Mouse (Mus musculus): ENCODE data around the gene Tmem119. TPM values are rescaled to one million over a fixed set of nuclear protein-coding genes. Genes with fewer than 3 reads are reported as not detected.

The Tmem119 gene
- total and polyA plus RNA-seq, 3 experiments = 0.13 TPM; not detected in 2

GRCm38 (mm10) chr5:113771213-113772162 lies 28.8 kb downstream of the Tmem119 start:
- H3K9ac ChIP-seq (ENCODE audit: control insufficient read depth, low read depth, low read length, poor library complexity, severe bottlenecking) = peak overlapping the region; percentile 96
- H3K9me3 ChIP-seq (replicated peaks; ENCODE audit: insufficient read depth, low read length) = no peaks in the 10 kb centered on the region
- H3K79me2 ChIP-seq (ENCODE audit: control insufficient read depth, insufficient read depth, low read length, poor library complexity) = peaks cover 56% of the 10 kb centered on the region
- DNase-seq (ENCODE audit: low read depth, low spot score) = peak; percentile 95
- no peaks in the 10 kb centered on the region for H3K27me3 ChIP-seq (ENCODE audit: control insufficient read depth in 1 of 2, insufficient read depth in 2 of 2, low read length in 2 of 2)
- TF ChIP-seq SIN3A (IDR thresholded peaks at IDR 0.05; ENCODE audit: low read length) (peak; percentile 75; the same call in 1 of the 2 replicates), GATA1 (IDR thresholded peaks at IDR 0.05; ENCODE audit: low read depth, low read length) (no peak), MEF2A (IDR thresholded peaks at IDR 0.05; ENCODE audit: extremely low read depth, insufficient replicate concordance, low read depth, low read length, poor library complexity, severe bottlenecking) (no peak), POLR2A (IDR thresholded peaks at IDR 0.05; ENCODE audit: control insufficient read depth in 1 of 2, insufficient read depth in 1 of 2, low read depth in 1 of 2, low read length in 2 of 2, poor library complexity in 1 of 2) (peak; percentile 25 to 70; a peak in 2 of 4 replicates), NRF1 (IDR thresholded peaks at IDR 0.05; ENCODE audit: insufficient read depth, low read depth, low read length, poor library complexity, severe bottlenecking) (peak; percentile 46; the same call in 1 of the 2 replicates), MXI1 (IDR thresholded peaks at IDR 0.05; ENCODE audit: low read depth, low read length) (peak; percentile 72), MYC (IDR thresholded peaks at IDR 0.05; ENCODE audit: low read depth, low read length) (no peak), ZKSCAN1 (IDR thresholded peaks at IDR 0.05; ENCODE audit: low read depth, low read length) (no peak), ELF1 (IDR thresholded peaks at IDR 0.05; ENCODE audit: low read depth, low read length) (peak; percentile 69), MAX (IDR thresholded peaks at IDR 0.05; ENCODE audit: low read length) (peak; percentile 100), KAT2A (conservative IDR thresholded peaks at IDR 0.05; ENCODE audit: low read depth, low read length) (peak; percentile 69), CTCF (IDR thresholded peaks at IDR 0.05 in 2 of 3, conservative IDR thresholded peaks at IDR 0.05 in 1 of 3; ENCODE audit: control insufficient read depth in 1 of 3, insufficient read depth in 1 of 3, low read depth in 2 of 3, low read length in 3 of 3, poor library complexity in 1 of 3, severe bottlenecking in 1 of 3) (0 out of 6 replicates have a peak, but pooled peaks of 1 of the 3 experiments have one; percentile 4), HCFC1 (IDR thresholded peaks at IDR 0.05; ENCODE audit: low read depth, low read length) (peak; percentile 95), RCOR1 (IDR thresholded peaks at IDR 0.05; ENCODE audit: low read depth, low read length) (0 out of 2 replicates have a peak, but pooled peaks have one; percentile 15), NELFE (IDR thresholded peaks at IDR 0.05; ENCODE audit: low read depth, low read length) (peak; percentile 68)
- peaks cover 0 to 12% of the 10 kb centered on the region in 2 experiments; a peak in 2 of 4 replicates for H3K4me1 ChIP-seq (ENCODE audit: control insufficient read depth in 1 of 2, insufficient read depth in 2 of 2, low read length in 2 of 2)
- H3K36me3 ChIP-seq (ENCODE audit: control insufficient read depth in 1 of 2, insufficient read depth in 2 of 2, low read length in 2 of 2) = peaks cover 0 to 8% of the 10 kb centered on the region in 2 experiments; a peak in 2 of 4 replicates
- peak overlapping the region; percentile 91 to 96 for H3K4me3 ChIP-seq (ENCODE audit: control insufficient read depth in 1 of 2, insufficient read depth in 1 of 2, low read depth in 2 of 2, low read length in 2 of 2)
- peak overlapping the region; percentile 94 for H3K27ac ChIP-seq (ENCODE audit: control insufficient read depth, low read depth, low read length)

DNA sequence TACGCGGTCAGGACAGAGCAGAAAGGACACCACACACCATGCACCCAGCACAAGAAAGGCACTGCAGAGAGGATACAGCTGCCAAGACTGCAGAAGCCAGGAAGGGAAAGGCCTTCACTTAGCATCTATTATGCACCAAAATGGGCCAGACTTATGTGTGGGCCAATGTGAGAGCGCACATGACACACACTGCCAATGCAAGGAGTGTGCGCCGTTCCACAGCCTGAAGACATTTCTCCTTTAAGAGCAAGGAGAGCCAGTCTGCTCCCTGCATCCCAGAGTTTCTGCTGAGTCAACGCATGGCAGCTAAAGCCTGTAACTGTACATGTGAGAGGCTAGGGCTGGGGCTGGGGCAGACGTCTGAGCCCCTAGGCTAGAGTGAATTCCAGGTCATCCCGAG lies 31.5 kb downstream of the Tmem119 start:
- peaks cover 0 to 6% of the 10 kb centered on the region in 2 experiments; a peak in 2 of 4 replicates for H3K4me1 ChIP-seq (ENCODE audit: control insufficient read depth in 1 of 2, insufficient read depth in 2 of 2, low read length in 2 of 2)
- peaks cover 74% of the 10 kb centered on the region for H3K79me2 ChIP-seq (ENCODE audit: control insufficient read depth, insufficient read depth, low read length, poor library complexity)
- no peaks in the 10 kb centered on the region for H3K27me3 ChIP-seq (ENCODE audit: control insufficient read depth in 1 of 2, insufficient read depth in 2 of 2, low read length in 2 of 2)
- H3K36me3 ChIP-seq (ENCODE audit: control insufficient read depth in 1 of 2, insufficient read depth in 2 of 2, low read length in 2 of 2) = peaks cover 3 to 8% of the 10 kb centered on the region in 2 experiments; a peak in 3 of 4 replicates
- H3K4me3 ChIP-seq (ENCODE audit: control insufficient read depth in 1 of 2, insufficient read depth in 1 of 2, low read depth in 2 of 2, low read length in 2 of 2) = no peak overlapping the region
- H3K9ac ChIP-seq (ENCODE audit: control insufficient read depth, low read depth, low read length, poor library complexity, severe bottlenecking) = no peak overlapping the region
- TF ChIP-seq CTCF (IDR thresholded peaks at IDR 0.05 in 2 of 3, conservative IDR thresholded peaks at IDR 0.05 in 1 of 3; ENCODE audit: control insufficient read depth in 1 of 3, insufficient read depth in 1 of 3, low read depth in 2 of 3, low read length in 3 of 3, poor library complexity in 1 of 3, severe bottlenecking in 1 of 3) = no peak
- no peak for TF ChIP-seq HCFC1 (IDR thresholded peaks at IDR 0.05; ENCODE audit: low read depth, low read length)
- TF ChIP-seq NRF1 (IDR thresholded peaks at IDR 0.05; ENCODE audit: insufficient read depth, low read depth, low read length, poor library complexity, severe bottlenecking) = no peak
- TF ChIP-seq TAL1 (IDR thresholded peaks at IDR 0.05; ENCODE audit: low read length) = no peak
- TF ChIP-seq MXI1 (IDR thresholded peaks at IDR 0.05; ENCODE audit: low read depth, low read length) = no peak
- TF ChIP-seq MYC (IDR thresholded peaks at IDR 0.05; ENCODE audit: low read depth, low read length) = no peak
- TF ChIP-seq JUND (IDR thresholded peaks at IDR 0.05; ENCODE audit: low read depth, low read length) = no peak
- no peak for TF ChIP-seq KAT2A (conservative IDR thresholded peaks at IDR 0.05; ENCODE audit: low read depth, low read length)
- no peak for TF ChIP-seq MAZ (IDR thresholded peaks at IDR 0.05; ENCODE audit: low read depth, low read length)
- no peak overlapping the region for H3K27ac ChIP-seq (ENCODE audit: control insufficient read depth, low read depth, low read length)
- no peaks in the 10 kb centered on the region for H3K9me3 ChIP-seq (replicated peaks; ENCODE audit: insufficient read depth, low read length)
- no peak for DNase-seq (ENCODE audit: low read depth, low spot score)

Measured in MEL (cell line).